Mouse (Mus musculus) neural tube, embryonic 13.5 days (tissue): ENCODE measurements around the gene Drd4. TPM values are rescaled to one million over a fixed set of nuclear protein-coding genes. Genes with fewer than 3 reads are reported as not detected.
"Not testable (repeated sequence)": the region's sequence is repeated elsewhere in the genome, so short reads cannot be mapped to it uniquely, and the experiment has no call there.

Source experiments
- ATAC-seq: fragments of 200-750 bp; cut with Nextera tagmentation; 2 replicates; pipeline ENCODE4 v1.8.0; 2017; ENCODE audit warnings: low read depth, mild to moderate bottlenecking, moderate TSS enrichment, moderate library complexity
- H3K27ac ChIP-seq: fragments of 300-500 bp; sonication (generic); replicated peaks from 2 replicates; pipeline ENCODE4 v1.5.1; 2015; ENCODE audit warnings: moderate library complexity, mild to moderate bottlenecking, inconsistent platforms
- H3K27me3 ChIP-seq: fragments of 300-500 bp; sonication (generic); 2 replicates; pipeline ENCODE4 v1.6.1; 2015; ENCODE audit warnings: mild to moderate bottlenecking, inconsistent platforms
- H3K36me3 ChIP-seq: fragments of 300-500 bp; sonication (generic); 2 replicates; pipeline ENCODE4 v1.6.1; 2015; ENCODE audit warnings: mild to moderate bottlenecking, inconsistent platforms
- H3K4me1 ChIP-seq: fragments of 300-500 bp; sonication (generic); replicated peaks from 2 replicates; pipeline ENCODE4 v1.6.1; 2015; ENCODE audit warnings: inconsistent platforms
- H3K4me2 ChIP-seq: fragments of 300-500 bp; sonication (generic); 2 replicates; pipeline ENCODE4 v1.6.1; 2015; ENCODE audit warnings: inconsistent platforms, mild to moderate bottlenecking, moderate library complexity
- H3K4me3 ChIP-seq: fragments of 300-500 bp; sonication (generic); 2 replicates; pipeline ENCODE4 v1.5.1; 2015; ENCODE audit warnings: mild to moderate bottlenecking, inconsistent platforms
- H3K9ac ChIP-seq: fragments of 300-500 bp; sonication (generic); 2 replicates; pipeline ENCODE4 v1.6.1; 2015; ENCODE audit warnings: moderate library complexity, mild to moderate bottlenecking, inconsistent platforms
- H3K9me3 ChIP-seq: fragments of 300-500 bp; sonication (generic); 2 replicates; pipeline ENCODE4 v1.6.1; 2016; ENCODE audit warnings: inconsistent platforms
- WGBS: fragments of 180-500 bp; shearing (Covaris S2); methylation state at CpG from one replicate; pipeline ENCODE4 v1.1.7; 2015; 5-methylcytosine and 5-hydroxymethylcytosine counted together
- polyA plus RNA-seq: library from polyadenylated mRNA; unstranded; fragments of >200 nt; fragmentation: Nextera tagmentation; extraction: Ambion mirVana; gene quantifications from 2 replicates; pipeline ENCODE4 v1.2.1, GENCODE M21; 2015

The Drd4 gene
- 0.54 and 1.3 TPM in 2 replicates for polyA plus RNA-seq

- peak; percentile 70 for ATAC-seq
- Histone ChIP-seq H3K9ac (peak within 1 kb of the TSS; percentile 71), H3K4me2 (peak within 1 kb of the TSS; percentile 84), H3K36me3 (peaks cover 8% of the 10 kb centered on the region), H3K4me1 (peaks cover 31% of the 10 kb centered on the region), H3K27ac (no peak within 1 kb of the TSS), H3K4me3 (peak within 1 kb of the TSS; percentile 49), H3K27me3 (peaks cover 72% of the 10 kb centered on the region), H3K9me3 (no peaks in the 10 kb centered on the region)
- 2% methylated on average over 46 of the region's 46 CpGs for WGBS
Measured at GRCm38 (mm10) chr7:141291921-141292582, at the start of gene Drd4. Gene Drd4 (plus strand): TSS chr7:141292006.

DNA sequence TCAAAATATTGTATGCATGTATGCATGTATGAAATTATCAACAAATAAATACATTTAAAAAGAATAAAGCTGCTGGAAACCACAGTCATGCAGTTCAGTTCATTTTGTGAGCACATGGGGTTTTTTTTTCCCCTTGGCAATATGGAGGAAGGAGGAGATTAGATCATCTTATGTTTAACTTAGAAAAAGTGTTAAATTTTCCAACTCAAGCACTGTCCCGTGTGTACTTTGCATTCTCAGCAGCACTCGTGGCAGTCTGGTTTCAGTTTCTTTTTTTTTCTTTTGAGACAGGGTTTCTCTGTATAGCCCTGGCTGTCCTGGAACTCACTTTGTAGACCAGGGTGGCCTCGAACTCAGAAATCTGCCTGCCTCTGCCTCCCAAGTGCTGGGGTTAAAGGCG is 41.3 kb upstream of the Drd4 start:
- not testable (repeated sequence) for H3K4me3 ChIP-seq, H3K27ac ChIP-seq, ATAC-seq, H3K27me3 ChIP-seq, H3K4me1 ChIP-seq, H3K9ac ChIP-seq, H3K9me3 ChIP-seq, H3K4me2 ChIP-seq
- H3K36me3 ChIP-seq, result peaks cover 96% of the 10 kb centered on the region
- WGBS, result 94% methylated on average over 4 of the region's 4 CpGs

- Histone ChIP-seq H3K27ac (no peak overlapping the region), H3K4me3 (no peak overlapping the region), H3K9ac (no peak overlapping the region), H3K36me3 (peaks cover 95% of the 10 kb centered on the region), H3K4me2 (no peak overlapping the region), H3K4me1 (no peaks in the 10 kb centered on the region), H3K9me3 (no peaks in the 10 kb centered on the region), H3K27me3 (no peaks in the 10 kb centered on the region)
- 93% methylated on average over 10 of the region's 10 CpGs for WGBS
- ATAC-seq, result no peak
Measured at GRCm38 (mm10) chr7:141256159-141256558, 35.6 kb upstream of the Drd4 start.

DNA sequence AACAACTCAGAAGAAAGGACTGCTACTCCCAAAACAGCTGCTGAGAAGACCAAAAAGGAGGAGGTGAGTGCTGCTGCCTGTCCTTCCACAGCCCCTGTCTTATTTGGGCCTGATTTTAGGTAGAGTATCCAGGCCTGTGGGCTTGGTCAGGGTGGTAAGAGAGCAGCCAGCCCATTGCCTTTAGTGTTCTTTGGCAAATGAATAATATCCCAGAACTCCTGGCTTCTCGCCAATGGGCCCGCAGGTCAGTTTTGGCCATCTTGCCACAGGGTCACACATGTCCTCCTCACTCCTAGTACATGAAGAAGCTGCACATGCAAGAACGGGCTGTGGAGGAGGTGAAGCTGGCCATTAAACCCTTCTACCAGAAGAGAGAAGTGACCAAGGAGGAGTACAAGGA is 30.3 kb upstream of the Drd4 start:
- WGBS, result 95% methylated on average over 3 of the region's 3 CpGs
- H3K4me2 ChIP-seq, result no peak overlapping the region
- no peak overlapping the region for H3K27ac ChIP-seq
- ATAC-seq, result no peak
- no peaks in the 10 kb centered on the region for H3K9me3 ChIP-seq
- H3K4me3 ChIP-seq, result no peak overlapping the region
- peaks cover 17% of the 10 kb centered on the region for H3K4me1 ChIP-seq
- no peaks in the 10 kb centered on the region for H3K27me3 ChIP-seq
- H3K36me3 ChIP-seq, result peaks cover 83% of the 10 kb centered on the region
- no peak overlapping the region for H3K9ac ChIP-seq

- ATAC-seq, result no peak
- Histone ChIP-seq H3K27ac (no peak overlapping the region), H3K27me3 (no peaks in the 10 kb centered on the region), H3K36me3 (peaks cover 62% of the 10 kb centered on the region), H3K4me2 (no peak overlapping the region), H3K4me3 (no peak overlapping the region), H3K9me3 (no peaks in the 10 kb centered on the region), H3K9ac (no peak overlapping the region), H3K4me1 (peaks cover 18% of the 10 kb centered on the region)
- 91% methylated on average over 13 of the region's 13 CpGs for WGBS
Measured at GRCm38 (mm10) chr7:141263640-141264039, 28.2 kb upstream of the Drd4 start.

- Histone ChIP-seq H3K9ac (no peak overlapping the region), H3K36me3 (peaks cover 57% of the 10 kb centered on the region), H3K4me3 (no peak overlapping the region), H3K4me1 (peaks cover 18% of the 10 kb centered on the region), H3K9me3 (no peaks in the 10 kb centered on the region), H3K4me2 (no peak overlapping the region), H3K27me3 (no peaks in the 10 kb centered on the region), H3K27ac (no peak overlapping the region)
- no peak for ATAC-seq
- 76% methylated on average over 11 of the region's 11 CpGs for WGBS
Measured at GRCm38 (mm10) chr7:141264041-141264700, 27.6 kb upstream of the Drd4 start.

DNA sequence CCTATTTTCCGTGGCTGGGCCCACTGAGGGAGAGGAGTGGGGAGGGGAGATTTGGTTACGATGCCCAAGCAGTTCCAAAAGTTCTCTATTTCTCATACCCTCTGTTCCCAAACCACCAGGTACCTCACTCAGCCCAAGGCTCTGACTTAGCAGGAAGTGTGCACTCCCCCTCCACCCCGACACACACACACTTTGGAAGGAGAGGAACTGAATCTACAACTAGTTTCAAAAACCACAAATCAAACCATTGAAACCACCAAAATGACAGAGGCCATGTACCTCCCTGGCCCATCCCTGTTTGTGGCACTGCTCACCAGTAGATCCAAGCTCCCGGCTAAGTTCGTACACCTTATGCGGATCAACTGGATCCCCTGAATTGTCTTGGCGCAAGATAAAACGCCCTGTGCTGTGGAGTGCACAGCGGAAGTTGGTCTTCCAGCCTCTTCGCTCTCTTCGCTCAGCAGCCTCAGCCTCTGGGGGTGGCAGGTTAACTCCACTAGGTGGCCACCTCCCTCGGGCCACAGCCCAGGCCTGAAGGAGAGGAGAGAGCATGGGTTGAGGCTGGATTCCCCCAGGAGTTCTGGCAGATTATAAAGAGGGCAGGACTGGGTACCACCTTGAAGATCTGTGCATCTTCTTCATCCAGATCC is 26.9 kb upstream of the Drd4 start:
- H3K36me3 ChIP-seq, result peaks cover 49% of the 10 kb centered on the region
- H3K4me2 ChIP-seq, result no peak overlapping the region
- ATAC-seq, result peak; percentile 21; the same call in 1 of the 2 replicates
- H3K9me3 ChIP-seq, result no peaks in the 10 kb centered on the region
- H3K4me1 ChIP-seq, result peaks cover 18% of the 10 kb centered on the region
- 39% methylated on average over 12 of the region's 12 CpGs for WGBS
- no peak overlapping the region for H3K4me3 ChIP-seq
- no peak overlapping the region for H3K9ac ChIP-seq
- no peaks in the 10 kb centered on the region for H3K27me3 ChIP-seq
- no peak overlapping the region for H3K27ac ChIP-seq

DNA sequence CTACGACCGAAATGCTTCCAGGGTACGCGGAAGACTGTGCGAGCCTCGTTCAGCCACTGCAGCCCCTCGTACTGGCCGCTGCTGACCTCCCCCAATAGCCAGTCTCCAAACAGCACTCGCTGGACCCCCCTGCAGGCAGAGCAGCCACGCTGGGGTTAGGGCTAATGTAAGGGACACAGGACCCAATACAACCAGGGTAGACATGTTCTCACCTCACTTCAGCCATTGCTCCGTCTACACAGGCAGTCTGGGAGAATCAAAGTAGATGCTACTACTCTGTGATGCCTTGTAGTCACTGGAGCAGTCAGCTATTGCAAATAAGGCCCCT is 26.4 kb upstream of the Drd4 start:
- 43% methylated on average over 11 of the region's 11 CpGs for whole genome bisulfite sequencing
- Histone ChIP-seq H3K4me2 (peak overlapping the region; percentile 59; the same call in 1 of the 2 replicates), H3K9ac (no peak overlapping the region; the same call in 1 of the 2 replicates), H3K36me3 (peaks cover 45% of the 10 kb centered on the region), H3K9me3 (no peaks in the 10 kb centered on the region), H3K4me1 (peaks cover 18% of the 10 kb centered on the region), H3K4me3 (no peak overlapping the region), H3K27ac (no peak overlapping the region), H3K27me3 (no peaks in the 10 kb centered on the region)
- ATAC-seq, result 0 out of 2 replicates have a peak, but pooled peaks have one; percentile 24

DNA sequence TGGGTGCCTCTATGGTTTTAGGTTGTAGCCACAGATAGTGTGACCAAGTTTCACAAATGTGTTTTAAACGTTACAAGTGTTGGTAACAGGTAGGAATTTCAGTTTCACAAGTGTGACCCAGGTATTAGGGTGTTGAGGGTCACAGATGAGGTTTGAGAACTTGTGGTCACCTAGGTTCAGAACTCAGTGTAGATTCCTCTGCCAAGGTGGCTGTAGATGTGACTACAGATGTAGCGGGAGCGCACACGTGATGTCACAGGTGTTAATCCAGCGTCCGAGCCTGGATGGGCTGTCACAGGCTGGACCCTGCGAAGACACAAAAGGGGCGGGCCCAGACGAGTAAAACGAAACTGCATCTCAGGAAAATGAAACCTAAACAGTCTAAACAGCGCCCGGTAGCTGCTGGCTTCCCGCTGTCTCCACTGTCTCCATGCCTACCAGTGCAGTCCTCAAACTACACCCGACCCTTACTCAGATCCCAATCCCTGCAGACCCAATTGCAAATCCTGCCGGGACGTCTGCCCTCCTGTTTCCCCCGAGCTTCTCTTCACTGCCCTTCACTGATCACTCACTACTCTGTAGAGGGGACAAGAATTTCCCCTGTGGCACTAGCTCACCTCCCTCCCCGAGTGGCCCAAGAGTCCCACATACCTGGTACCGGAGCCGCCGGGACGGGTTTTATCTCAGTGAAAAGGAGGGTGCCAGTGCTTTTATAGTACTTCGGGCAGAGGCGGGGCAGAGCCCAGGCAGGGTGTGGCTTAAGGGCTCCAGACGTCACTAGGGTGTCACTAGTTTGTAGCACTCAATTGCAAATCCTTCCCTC is 25.9 kb upstream of the Drd4 start, which contains the start of gene Irf7:
Gene Irf7 (minus strand): TSS at position 743 of the 823 bp plus-strand sequence.
- H3K4me3 ChIP-seq, result peak within 1 kb of the TSS; percentile 33
- H3K27ac ChIP-seq, result no peak within 1 kb of the TSS
- 12% methylated on average over 25 of the region's 25 CpGs for WGBS
- H3K4me2 ChIP-seq, result peak within 1 kb of the TSS; percentile 59
- peaks cover 18% of the 10 kb centered on the region for H3K4me1 ChIP-seq
- H3K27me3 ChIP-seq, result no peaks in the 10 kb centered on the region
- peaks cover 39% of the 10 kb centered on the region for H3K36me3 ChIP-seq
- H3K9me3 ChIP-seq, result no peaks in the 10 kb centered on the region
- peak; percentile 44 for ATAC-seq
- H3K9ac ChIP-seq, result peak within 1 kb of the TSS; percentile 60

- no peaks in the 10 kb centered on the region for H3K9me3 ChIP-seq
- H3K4me3 ChIP-seq, result no peak overlapping the region
- no peak overlapping the region for H3K4me2 ChIP-seq
- no peaks in the 10 kb centered on the region for H3K27me3 ChIP-seq
- H3K9ac ChIP-seq, result no peak overlapping the region
- H3K27ac ChIP-seq, result no peak overlapping the region
- ATAC-seq, result no peak
- H3K4me1 ChIP-seq, result peaks cover 18% of the 10 kb centered on the region
- H3K36me3 ChIP-seq, result peaks cover 12% of the 10 kb centered on the region
- 83% methylated on average over 24 of the region's 24 CpGs for WGBS
Measured at GRCm38 (mm10) chr7:141268466-141269272, 23.1 kb upstream of the Drd4 start.

DNA sequence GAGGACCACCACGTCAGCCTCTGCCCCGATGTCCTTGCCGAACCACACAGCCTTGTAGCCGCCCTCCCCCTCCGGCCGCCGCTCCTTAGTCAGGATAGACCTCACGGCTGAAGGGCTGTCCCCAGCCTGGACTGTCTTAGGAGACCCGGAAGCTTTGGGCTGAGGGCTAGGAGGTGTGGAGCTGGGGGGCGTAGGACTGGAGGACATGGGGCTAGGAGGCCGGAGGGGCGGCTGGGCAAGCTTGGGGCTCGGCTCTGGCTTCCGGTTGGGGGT is 22.6 kb upstream of the Drd4 start:
- 84% methylated on average over 14 of the region's 14 CpGs for WGBS
- Histone ChIP-seq H3K4me2 (no peak overlapping the region), H3K27ac (no peak overlapping the region), H3K27me3 (no peaks in the 10 kb centered on the region), H3K9me3 (no peaks in the 10 kb centered on the region), H3K36me3 (0 out of 2 replicates have a peak, but pooled peaks cover 6% of the 10 kb centered on the region), H3K9ac (no peak overlapping the region), H3K4me3 (no peak overlapping the region), H3K4me1 (peaks cover 18% of the 10 kb centered on the region)
- ATAC-seq, result no peak
